Mouse (Mus musculus) liver, embryonic 12.5 days (tissue): Measurements from ENCODE around the gene Fcgr1. TPM values are rescaled to one million over a fixed set of nuclear protein-coding genes. Genes with fewer than 3 reads are reported as not detected.
"Not testable (repeated sequence)": the region's sequence is repeated elsewhere in the genome, so short reads cannot be mapped to it uniquely, and the experiment has no call there.

ENCODE experiments used
- ATAC-seq: fragments of 200-750 bp; cut with Nextera tagmentation; 2 replicates; pipeline ENCODE4 v1.8.0; 2017; ENCODE audit warnings: moderate number of reproducible peaks, mild to moderate bottlenecking, moderate library complexity
- H3K27ac ChIP-seq: fragments of 300-500 bp; sonication (generic); 2 replicates; pipeline ENCODE4 v1.5.1; 2016; ENCODE audit warnings: mild to moderate bottlenecking
- H3K27me3 ChIP-seq: fragments of 300-500 bp; sonication (generic); replicated peaks from 2 replicates; pipeline ENCODE4 v1.6.1; 2016; ENCODE audit warnings: mild to moderate bottlenecking, moderate library complexity
- H3K36me3 ChIP-seq: fragments of 300-500 bp; sonication (generic); 2 replicates; pipeline ENCODE4 v1.6.1; 2016; ENCODE audit warnings: mild to moderate bottlenecking, moderate library complexity
- H3K4me1 ChIP-seq: fragments of 300-500 bp; sonication (generic); 2 replicates; pipeline ENCODE4 v1.6.1; 2016
- H3K4me2 ChIP-seq: fragments of 300-500 bp; sonication (generic); 2 replicates; pipeline ENCODE4 v1.6.1; 2016; ENCODE audit warnings: mild to moderate bottlenecking, moderate library complexity
- H3K4me3 ChIP-seq: fragments of 300-500 bp; sonication (generic); 2 replicates; pipeline ENCODE4 v1.5.1; 2016; ENCODE audit warnings: mild to moderate bottlenecking, moderate library complexity
- H3K9ac ChIP-seq: fragments of 300-500 bp; sonication (generic); 2 replicates; pipeline ENCODE4 v1.6.1; 2016; ENCODE audit warnings: mild to moderate bottlenecking, moderate library complexity
- H3K9me3 ChIP-seq: fragments of 300-500 bp; sonication (generic); replicated peaks from 2 replicates; pipeline ENCODE4 v1.6.1; 2016; ENCODE audit warnings: mild to moderate bottlenecking, moderate library complexity
- WGBS: fragments of 180-500 bp; shearing (Covaris S2); methylation state at CpG from one replicate; pipeline ENCODE4 v1.1.7; 2016; ENCODE audit not compliant: insufficient replicate concordance; 5-methylcytosine and 5-hydroxymethylcytosine counted together
- polyA plus RNA-seq: library from polyadenylated mRNA; unstranded; fragments of >200 nt; fragmentation: Nextera tagmentation; extraction: Ambion mirVana; gene quantifications from 2 replicates; pipeline ENCODE4 v1.2.1, GENCODE M21; 2016

The Fcgr1 gene
- polyA plus RNA-seq, 1 experiment from 2014 or later = 2.7 TPM

DNA sequence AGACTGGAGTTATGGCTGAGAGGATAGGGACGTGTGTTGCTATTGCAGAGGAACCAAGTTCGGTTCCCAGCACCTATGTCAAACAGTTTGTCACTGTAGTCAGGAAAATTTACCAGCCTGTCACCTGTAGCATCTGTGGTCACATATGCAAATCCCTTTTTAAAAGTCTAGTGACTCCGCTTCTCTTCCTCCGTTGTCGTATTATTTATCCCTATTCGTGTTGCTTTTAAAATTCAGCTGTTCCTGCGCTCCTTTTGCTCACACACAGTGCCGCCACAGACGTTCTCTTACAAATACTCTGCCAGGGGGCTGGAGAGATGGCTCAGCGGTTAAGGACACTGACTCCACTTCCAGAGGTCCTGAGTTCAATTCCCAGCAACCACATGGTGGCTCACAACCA, 28.8 kb upstream of the Fcgr1 start:
- no peaks in the 10 kb centered on the region for H3K36me3 ChIP-seq
- H3K9me3 ChIP-seq = no peaks in the 10 kb centered on the region
- H3K4me3 ChIP-seq = peak overlapping the region; percentile 16
- H3K4me1 ChIP-seq = peaks cover 5% of the 10 kb centered on the region
- WGBS = 15% methylated on average over 10 of the region's 10 CpGs
- H3K27ac ChIP-seq = no peak overlapping the region
- H3K27me3 ChIP-seq = peaks cover 44% of the 10 kb centered on the region
- no peak overlapping the region for H3K9ac ChIP-seq
- peak overlapping the region; percentile 46 for H3K4me2 ChIP-seq
- no peak for ATAC-seq

DNA sequence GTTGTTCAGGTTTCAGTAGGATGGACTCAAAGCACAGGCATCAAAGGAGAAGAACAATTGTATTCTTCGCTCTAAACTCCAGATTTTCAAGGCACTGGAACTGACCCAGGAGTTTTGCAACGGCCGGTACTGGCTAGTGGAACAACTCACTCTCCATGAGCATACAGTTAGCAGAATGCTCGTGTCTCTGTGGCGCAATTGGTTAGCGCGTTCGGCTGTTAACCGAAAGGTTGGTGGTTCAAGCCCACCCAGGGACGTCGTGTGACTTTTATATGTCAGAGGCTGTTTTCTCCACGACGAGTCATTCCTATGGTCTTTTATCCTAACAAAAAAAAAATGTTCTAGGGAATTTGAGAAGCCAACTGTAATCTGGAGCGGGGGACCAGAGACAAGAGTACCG, 28.1 kb upstream of the Fcgr1 start:
- Histone ChIP-seq H3K36me3 (no peaks in the 10 kb centered on the region), H3K4me3 (peak overlapping the region; percentile 16; the same call in 1 of the 2 replicates), H3K4me1 (no peaks in the 10 kb centered on the region), H3K9me3 (no peaks in the 10 kb centered on the region), H3K27ac (no peak overlapping the region), H3K27me3 (peaks cover 38% of the 10 kb centered on the region), H3K4me2 (peak overlapping the region; percentile 46), H3K9ac (no peak overlapping the region)
- no peak for ATAC-seq
- 11% methylated on average over 15 of the region's 15 CpGs for WGBS

DNA sequence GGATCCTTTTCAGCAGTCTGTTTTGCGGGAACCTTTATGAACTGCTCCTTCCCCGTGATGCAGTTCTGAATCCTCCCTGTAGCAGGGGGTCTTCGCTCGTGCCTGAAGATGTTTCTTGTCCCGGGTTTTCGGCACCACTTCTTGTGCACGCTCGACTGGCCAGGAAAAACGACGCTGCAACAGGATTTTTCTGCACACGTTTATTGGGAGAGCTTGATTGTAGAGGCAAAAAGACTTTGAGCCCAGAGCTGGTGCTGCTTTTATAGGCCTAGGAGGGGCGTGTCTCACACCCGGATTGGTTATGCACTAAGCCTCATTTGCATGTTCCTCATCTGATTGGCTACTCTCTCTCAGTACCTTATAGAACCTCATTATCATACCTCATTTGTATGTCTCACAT, 26.2 kb upstream of the Fcgr1 start:
- ATAC-seq = not testable (repeated sequence)

DNA sequence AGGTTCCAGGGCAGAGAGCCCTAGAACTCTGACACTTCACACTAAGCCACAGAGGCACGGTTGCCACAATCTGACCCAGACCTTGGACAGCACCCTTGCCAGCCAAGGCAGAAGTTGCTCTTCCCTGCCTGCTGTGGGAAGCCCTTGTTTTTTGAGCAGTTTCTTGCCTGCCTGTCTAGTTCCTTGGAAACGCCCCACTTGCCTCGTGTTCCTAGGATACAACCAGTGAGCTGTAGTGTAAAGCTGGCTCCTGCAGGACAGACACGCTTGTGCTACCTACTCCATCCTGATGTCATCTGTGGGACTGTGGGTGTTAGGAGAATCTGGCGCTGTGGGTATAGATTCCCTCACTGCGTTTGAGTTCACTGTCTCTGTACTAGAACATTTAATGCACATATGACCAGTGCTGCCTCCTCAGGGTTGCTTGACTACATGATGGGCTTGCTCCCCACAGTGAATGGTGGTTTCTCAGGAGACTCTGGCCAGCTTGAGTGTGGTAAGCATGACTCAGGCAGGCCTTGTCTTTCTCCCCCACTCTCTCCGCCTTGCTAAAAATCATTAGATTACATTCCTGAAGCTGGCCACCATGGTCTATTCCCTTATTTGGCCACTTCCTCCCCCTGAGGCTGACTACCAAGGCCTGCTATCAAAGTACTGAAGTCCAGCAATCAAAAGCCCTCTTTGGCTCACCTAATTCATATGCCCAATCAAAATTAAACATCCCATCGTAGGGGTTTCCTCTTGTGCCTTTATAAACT, 18.8 kb upstream of the Fcgr1 start:
- no peak for ATAC-seq
- WGBS = 55% methylated on average over 8 of the region's 8 CpGs
- Histone ChIP-seq H3K27me3 (0 out of 2 replicates have a peak, but pooled peaks cover under 1% of the 10 kb centered on the region), H3K9me3 (no peaks in the 10 kb centered on the region), H3K4me3 (no peak overlapping the region), H3K27ac (0 out of 2 replicates have a peak overlapping the region, but pooled peaks have one; percentile 6), H3K36me3 (no peaks in the 10 kb centered on the region), H3K4me2 (no peak overlapping the region), H3K4me1 (0 out of 2 replicates have a peak, but pooled peaks cover 3% of the 10 kb centered on the region), H3K9ac (no peak overlapping the region)

More for the DNA sequence above, 26.2 kb upstream of the Fcgr1 start:
- not testable (repeated sequence) for H3K27ac ChIP-seq, H3K9ac ChIP-seq, H3K4me1 ChIP-seq, H3K36me3 ChIP-seq, H3K9me3 ChIP-seq, H3K4me3 ChIP-seq, H3K4me2 ChIP-seq
- WGBS = 78% methylated on average over 13 of the region's 13 CpGs
- H3K27me3 ChIP-seq = peaks cover 23% of the 10 kb centered on the region

DNA sequence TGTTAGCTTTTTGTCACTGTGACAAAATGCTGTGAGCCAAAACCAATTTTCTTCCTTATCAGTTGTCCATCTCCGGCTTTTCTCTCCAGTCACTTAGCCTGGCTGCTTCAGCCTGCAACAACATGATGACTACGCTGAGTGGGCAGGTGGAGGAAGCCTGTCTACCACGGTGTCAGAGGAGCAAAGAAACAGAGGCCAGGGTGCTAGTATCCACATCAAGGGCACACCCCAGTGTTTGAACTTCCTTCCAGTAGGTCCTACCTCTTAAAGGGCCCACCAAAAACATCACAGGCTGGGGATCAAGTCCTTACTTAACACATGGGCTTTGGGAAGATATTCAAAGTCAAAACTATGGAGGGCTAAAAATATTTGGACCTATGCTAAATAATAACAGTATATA, 15.7 kb upstream of the Fcgr1 start:
- no peak overlapping the region for H3K4me2 ChIP-seq
- no peak for ATAC-seq
- peaks cover 6% of the 10 kb centered on the region; the same call in 1 of the 2 replicates for H3K4me1 ChIP-seq
- peaks cover 3% of the 10 kb centered on the region; the same call in 1 of the 2 replicates for H3K27me3 ChIP-seq
- H3K9me3 ChIP-seq = no peaks in the 10 kb centered on the region
- no peak overlapping the region for H3K9ac ChIP-seq
- H3K27ac ChIP-seq = no peak overlapping the region
- WGBS = 40% methylated on average over 3 of the region's 3 CpGs
- H3K4me3 ChIP-seq = no peak overlapping the region
- H3K36me3 ChIP-seq = no peaks in the 10 kb centered on the region

DNA sequence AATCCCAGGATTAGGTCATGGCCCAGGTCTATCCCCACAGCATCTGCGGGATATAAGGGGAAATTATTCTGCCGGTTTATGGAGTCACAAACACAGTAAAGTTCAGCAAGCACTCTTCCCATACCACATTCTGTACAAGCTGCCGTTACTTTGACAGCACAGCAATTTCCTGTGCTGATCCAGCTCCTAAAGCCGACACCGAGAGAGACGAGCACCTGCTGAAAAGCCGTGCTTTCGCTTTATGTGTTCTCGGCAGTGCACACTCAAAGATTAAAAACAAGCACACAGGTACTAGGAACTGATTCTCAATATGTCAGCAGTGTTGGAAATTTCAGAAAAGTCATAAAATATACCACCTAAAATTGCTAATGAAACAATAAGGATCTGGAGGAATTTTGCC, 12.7 kb upstream of the Fcgr1 start:
- Histone ChIP-seq H3K9me3 (no peaks in the 10 kb centered on the region), H3K27ac (no peak overlapping the region), H3K4me1 (peaks cover 6% of the 10 kb centered on the region; the same call in 1 of the 2 replicates), H3K9ac (no peak overlapping the region), H3K4me3 (no peak overlapping the region), H3K36me3 (no peaks in the 10 kb centered on the region), H3K27me3 (peaks cover 9% of the 10 kb centered on the region), H3K4me2 (no peak overlapping the region)
- 59% methylated on average over 9 of the region's 9 CpGs for whole genome bisulfite sequencing
- ATAC-seq = no peak

DNA sequence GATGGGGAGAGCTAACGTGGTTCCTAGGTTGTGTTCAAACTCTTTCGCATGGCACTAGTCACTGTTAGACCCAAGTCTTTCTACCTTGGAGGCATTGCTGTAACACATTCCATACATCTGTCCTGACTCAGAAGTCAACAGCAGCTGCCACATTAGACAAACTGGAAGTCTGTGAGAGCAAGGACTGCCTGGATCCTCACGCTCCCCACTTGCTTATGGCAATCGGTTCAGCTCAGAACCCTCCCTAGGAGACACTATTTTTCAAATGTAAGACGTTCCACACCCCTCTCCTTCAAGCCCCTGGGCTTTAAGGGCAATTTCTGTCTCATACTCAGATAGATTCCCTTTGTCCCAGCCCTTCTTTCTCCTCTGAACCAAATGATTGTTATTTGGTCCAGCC, 8.3 kb upstream of the Fcgr1 start:
- Histone ChIP-seq H3K9ac (no peak overlapping the region), H3K27me3 (peaks cover 12% of the 10 kb centered on the region), H3K4me1 (peaks cover 11% of the 10 kb centered on the region; the same call in 1 of the 2 replicates), H3K36me3 (no peaks in the 10 kb centered on the region), H3K4me3 (no peak overlapping the region), H3K9me3 (no peaks in the 10 kb centered on the region), H3K4me2 (no peak overlapping the region), H3K27ac (no peak overlapping the region)
- ATAC-seq = no peak
- WGBS = 69% methylated on average over 5 of the region's 5 CpGs

DNA sequence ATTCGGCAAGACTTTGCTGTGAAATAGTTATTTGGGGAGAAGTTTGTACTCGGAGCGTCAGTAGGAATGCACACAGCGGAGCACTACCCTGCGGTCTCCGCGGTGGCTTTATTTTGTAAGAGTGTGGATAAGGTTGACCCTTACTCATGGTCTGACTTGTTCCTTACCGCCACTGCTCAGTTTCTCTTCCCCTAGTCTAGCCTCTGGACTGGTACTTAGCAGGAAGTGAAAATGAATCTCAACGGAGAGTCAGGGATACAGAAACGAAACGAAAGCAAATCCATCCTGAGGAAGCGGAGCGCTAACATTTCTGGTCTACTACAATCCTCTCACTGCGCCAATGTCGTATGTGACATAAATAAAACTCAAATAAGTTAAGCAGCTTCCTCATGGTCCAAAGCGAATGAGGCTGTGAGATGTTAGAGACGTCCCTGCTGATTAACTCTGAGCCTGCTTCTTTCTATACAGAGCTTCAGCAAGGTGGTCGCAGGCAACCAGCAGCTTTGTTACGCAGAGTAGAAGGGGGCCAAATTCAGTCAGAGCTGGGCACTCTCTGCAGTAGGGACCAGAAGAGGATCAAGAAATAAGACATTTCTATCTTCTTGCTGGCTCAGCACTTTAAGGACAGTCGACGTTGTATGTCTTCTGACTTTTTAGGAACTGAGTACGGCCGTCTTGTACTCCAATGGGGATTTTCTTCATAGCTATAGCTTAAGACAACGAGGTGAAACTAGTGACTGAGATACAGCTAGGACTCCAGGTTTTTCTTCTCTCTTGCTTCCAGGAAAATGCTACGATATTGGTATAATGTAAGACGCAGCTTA, 7.1 kb upstream of the Fcgr1 start:
- no peaks in the 10 kb centered on the region for H3K9me3 ChIP-seq
- H3K4me3 ChIP-seq = peak overlapping the region; percentile 34
- ATAC-seq = no peak; the same call in 1 of the 2 replicates
- H3K4me2 ChIP-seq = peak overlapping the region; percentile 51
- no peak overlapping the region for H3K9ac ChIP-seq
- H3K36me3 ChIP-seq = no peaks in the 10 kb centered on the region
- peaks cover 11% of the 10 kb centered on the region; the same call in 1 of the 2 replicates for H3K4me1 ChIP-seq
- peaks cover 12% of the 10 kb centered on the region for H3K27me3 ChIP-seq
- 48% methylated on average over 26 of the region's 26 CpGs for WGBS
- no peak overlapping the region for H3K27ac ChIP-seq

DNA sequence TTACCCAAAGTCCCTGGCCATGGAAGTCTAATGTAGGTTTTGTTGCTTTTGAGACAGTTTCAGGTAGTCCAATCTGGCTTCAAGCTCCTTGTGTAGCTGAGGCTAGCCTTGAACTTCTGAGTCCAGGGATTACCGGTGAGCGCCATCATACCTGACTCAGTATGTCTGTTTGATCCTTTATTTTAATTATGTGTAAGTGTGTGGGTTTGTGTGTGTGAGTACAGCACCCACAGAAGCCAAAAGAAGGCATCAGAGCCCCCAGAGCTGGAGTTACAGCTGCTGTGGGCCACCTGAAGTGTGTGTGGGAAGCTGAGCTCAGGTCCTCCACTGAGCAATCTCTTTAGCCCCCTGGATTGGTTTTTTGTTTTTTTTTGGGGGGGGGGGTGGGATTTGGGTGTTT, 5.8 kb upstream of the Fcgr1 start:
- peaks cover 9% of the 10 kb centered on the region; the same call in 1 of the 2 replicates for H3K4me1 ChIP-seq
- H3K9me3 ChIP-seq = no peaks in the 10 kb centered on the region
- H3K9ac ChIP-seq = no peak overlapping the region
- H3K27me3 ChIP-seq = peaks cover 12% of the 10 kb centered on the region
- no peak overlapping the region for H3K4me2 ChIP-seq
- H3K27ac ChIP-seq = no peak overlapping the region
- 83% methylated on average over 2 of the region's 2 CpGs for WGBS
- no peak overlapping the region for H3K4me3 ChIP-seq
- no peaks in the 10 kb centered on the region for H3K36me3 ChIP-seq
- no peak for ATAC-seq

DNA sequence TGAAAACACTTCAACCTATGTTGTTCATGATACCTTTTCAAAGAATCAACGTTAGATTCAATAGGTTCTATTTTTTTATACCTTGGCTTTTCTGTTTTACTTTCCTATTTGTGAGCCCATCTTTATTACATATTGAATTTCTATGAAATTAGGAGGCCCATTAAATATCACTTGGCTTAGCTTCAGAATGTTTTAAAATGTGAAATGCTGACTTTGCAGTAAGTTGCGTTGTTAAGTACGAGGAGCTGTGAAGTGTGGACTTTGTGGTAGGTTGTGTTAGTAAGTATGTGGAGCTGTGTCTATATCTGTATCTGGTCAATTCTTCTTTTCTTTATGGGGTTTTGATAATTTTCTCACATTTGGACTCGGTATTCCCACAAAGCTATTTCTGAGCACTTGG, 4.6 kb upstream of the Fcgr1 start:
- no peak overlapping the region for H3K4me3 ChIP-seq
- H3K27ac ChIP-seq = no peak overlapping the region
- 0 out of 2 replicates have a peak, but pooled peaks cover 5% of the 10 kb centered on the region for H3K4me1 ChIP-seq
- no peaks in the 10 kb centered on the region for H3K36me3 ChIP-seq
- peaks cover 14% of the 10 kb centered on the region for H3K27me3 ChIP-seq
- H3K4me2 ChIP-seq = no peak overlapping the region
- no peak for ATAC-seq
- no peaks in the 10 kb centered on the region for H3K9me3 ChIP-seq
- no peak overlapping the region for H3K9ac ChIP-seq
- 78% methylated on average over 4 of the region's 4 CpGs for WGBS

DNA sequence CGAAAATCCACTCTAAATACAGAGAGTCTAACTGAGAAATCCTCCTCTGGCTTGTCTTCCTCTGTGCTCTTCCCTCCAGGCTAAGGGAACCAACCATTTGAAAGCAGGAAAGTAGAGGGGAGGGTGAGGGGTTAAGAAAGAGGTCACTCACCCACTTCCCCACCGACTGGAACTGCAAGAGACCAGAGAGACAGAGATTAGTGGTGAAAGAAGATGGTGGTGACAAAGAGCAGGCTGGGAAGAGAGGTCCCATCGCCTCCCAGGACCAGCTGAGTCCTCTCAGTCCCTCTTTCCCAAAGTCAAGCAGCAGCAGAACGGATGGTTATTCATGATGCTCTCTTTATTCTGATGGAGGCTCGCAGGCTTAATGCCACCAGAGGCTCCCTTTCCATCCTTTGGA, 401 bp downstream of the Fcgr1 start:
- Histone ChIP-seq H3K36me3 (no peaks in the 10 kb centered on the region), H3K4me3 (no peak overlapping the region), H3K4me2 (no peak overlapping the region), H3K9ac (no peak overlapping the region), H3K27ac (0 out of 2 replicates have a peak overlapping the region, but pooled peaks have one; percentile 31), H3K9me3 (no peaks in the 10 kb centered on the region), H3K4me1 (no peaks in the 10 kb centered on the region), H3K27me3 (peaks cover 8% of the 10 kb centered on the region; the same call in 1 of the 2 replicates)
- no peak for ATAC-seq
- WGBS = 26% methylated on average over 5 of the region's 5 CpGs

DNA sequence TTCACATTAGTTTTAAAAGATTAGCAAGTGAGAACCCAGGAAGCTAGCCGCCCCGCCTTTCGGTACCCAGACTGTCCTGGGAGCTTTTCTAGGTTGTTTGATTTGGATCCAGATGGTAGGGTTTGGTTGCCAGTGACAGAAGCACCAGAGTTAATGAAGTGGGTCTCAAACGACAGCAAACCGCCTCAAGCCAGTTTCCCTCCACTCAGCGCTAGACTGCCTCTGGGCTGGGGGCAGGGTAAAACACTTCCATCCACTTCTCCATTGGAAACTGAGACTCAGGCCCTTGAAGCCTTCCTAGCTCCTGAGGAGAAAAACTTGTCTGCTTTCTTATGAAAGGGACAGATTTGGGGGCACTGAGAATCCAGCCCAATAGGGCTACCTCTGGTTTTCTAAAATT, 1.1 kb downstream of the Fcgr1 start:
- Histone ChIP-seq H3K9me3 (no peaks in the 10 kb centered on the region), H3K36me3 (no peaks in the 10 kb centered on the region), H3K27ac (no peak overlapping the region), H3K27me3 (peaks cover 8% of the 10 kb centered on the region; the same call in 1 of the 2 replicates), H3K4me1 (no peaks in the 10 kb centered on the region), H3K4me2 (no peak overlapping the region; the same call in 1 of the 2 replicates), H3K9ac (no peak overlapping the region), H3K4me3 (no peak overlapping the region)
- no peak for ATAC-seq
- 60% methylated on average over 6 of the region's 6 CpGs for WGBS
